Mouse (Mus musculus): ENCODE data around the gene Apoc2. TPM values are rescaled to one million over a fixed set of nuclear protein-coding genes. Genes with fewer than 3 reads are reported as not detected.

Gene Apoc2
- polyA plus RNA-seq, 1 experiment from 2014 or later: 33.3 TPM

GRCm38 (mm10) chr7:19710650-19711049 is 32.9 kb upstream of the Apoc2 start:
- peaks cover 46% of the 10 kb centered on the region; the same call in 1 of the 2 replicates for H3K36me3 ChIP-seq (ENCODE audit: inconsistent target)
- 97% methylated on average over 10 of the region's 10 CpGs for WGBS (ENCODE audit: missing documents)
- H3K79me2 ChIP-seq (ENCODE audit: inconsistent target): peaks cover 17% of the 10 kb centered on the region
- H3K4me3 ChIP-seq (ENCODE audit: inconsistent target): no peak overlapping the region
- H3K27ac ChIP-seq: no peak overlapping the region

GRCm38 (mm10) chr7:19705271-19705670 is 27.5 kb upstream of the Apoc2 start:
- WGBS (ENCODE audit: missing documents): 96% methylated on average over 7 of the region's 7 CpGs
- Histone ChIP-seq H3K79me2 (ENCODE audit: inconsistent target) (no peaks in the 10 kb centered on the region; the same call in 1 of the 2 replicates), H3K36me3 (ENCODE audit: inconsistent target) (peaks cover 28% of the 10 kb centered on the region; the same call in 1 of the 2 replicates), H3K4me3 (ENCODE audit: inconsistent target) (no peak overlapping the region), H3K27ac (no peak overlapping the region)

GRCm38 (mm10) chr7:19704475-19704874 is 26.7 kb upstream of the Apoc2 start:
- peaks cover 21% of the 10 kb centered on the region; the same call in 1 of the 2 replicates for H3K36me3 ChIP-seq (ENCODE audit: inconsistent target)
- no peak overlapping the region for H3K4me3 ChIP-seq (ENCODE audit: inconsistent target)
- no peaks in the 10 kb centered on the region; the same call in 1 of the 2 replicates for H3K79me2 ChIP-seq (ENCODE audit: inconsistent target)
- 95% methylated on average over 4 of the region's 4 CpGs for WGBS (ENCODE audit: missing documents)
- no peak overlapping the region for H3K27ac ChIP-seq

- Histone ChIP-seq H3K36me3 (ENCODE audit: inconsistent target) (peaks cover 10% of the 10 kb centered on the region; the same call in 1 of the 2 replicates), H3K4me3 (ENCODE audit: inconsistent target) (no peak overlapping the region), H3K27ac (no peak overlapping the region), H3K79me2 (ENCODE audit: inconsistent target) (peaks cover 9% of the 10 kb centered on the region; the same call in 1 of the 2 replicates)
- 94% methylated on average over 16 of the region's 16 CpGs for WGBS (ENCODE audit: missing documents)
Measured at GRCm38 (mm10) chr7:19702859-19703555, 25.3 kb upstream of the Apoc2 start.

GRCm38 (mm10) chr7:19701069-19701761 is 23.5 kb upstream of the Apoc2 start:
- H3K79me2 ChIP-seq (ENCODE audit: inconsistent target): peaks cover 25% of the 10 kb centered on the region; the same call in 1 of the 2 replicates
- 47% methylated on average over 20 of the region's 22 CpGs for WGBS (ENCODE audit: missing documents)
- H3K27ac ChIP-seq: peak overlapping the region; percentile 72
- H3K36me3 ChIP-seq (ENCODE audit: inconsistent target): peaks cover 2% of the 10 kb centered on the region; the same call in 1 of the 2 replicates
- no peak overlapping the region for H3K4me3 ChIP-seq (ENCODE audit: inconsistent target)

DNA sequence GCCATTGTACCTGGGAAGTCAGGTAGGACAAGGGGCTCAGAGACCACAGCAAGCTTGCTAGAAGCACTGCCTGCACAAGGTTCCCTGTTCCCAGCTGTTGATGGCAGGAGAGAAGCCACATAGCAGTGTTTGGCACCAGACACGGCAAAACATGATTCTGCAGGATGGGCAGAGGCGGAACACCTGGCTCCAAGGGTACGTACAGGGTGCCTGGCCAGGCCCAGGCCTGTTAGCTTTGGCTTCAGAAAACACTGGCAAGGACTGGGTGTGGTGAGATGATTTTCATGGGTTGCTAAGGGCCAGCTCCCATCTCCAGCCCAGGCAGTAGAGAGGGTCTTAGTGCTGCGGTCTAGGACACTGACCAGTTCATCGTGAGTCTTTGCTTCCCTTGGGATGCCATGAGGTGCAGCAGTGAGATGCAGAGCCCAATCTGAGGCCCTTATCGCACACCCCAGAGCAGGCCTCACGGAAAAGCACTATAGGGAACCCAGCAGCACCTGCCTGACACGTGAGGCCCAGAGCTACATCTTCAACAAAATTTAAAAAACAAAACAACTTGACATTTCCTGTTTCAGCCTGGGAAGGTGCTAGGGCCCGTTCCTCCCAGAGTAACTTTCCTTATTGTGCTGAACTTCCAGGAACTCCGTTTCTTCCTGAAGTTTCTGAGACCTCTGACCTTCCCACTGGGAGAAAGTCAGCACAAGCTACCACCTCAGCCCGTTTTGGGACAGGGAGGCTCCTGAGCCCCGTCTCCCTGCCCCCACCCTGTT is 22.7 kb upstream of the Apoc2 start:
- H3K4me3 ChIP-seq (ENCODE audit: inconsistent target): no peak overlapping the region
- peak overlapping the region; percentile 72 for H3K27ac ChIP-seq
- peaks cover 30% of the 10 kb centered on the region; the same call in 1 of the 2 replicates for H3K79me2 ChIP-seq (ENCODE audit: inconsistent target)
- peaks cover 4% of the 10 kb centered on the region; the same call in 1 of the 2 replicates for H3K36me3 ChIP-seq (ENCODE audit: inconsistent target)
- 75% methylated on average over 12 of the region's 12 CpGs for WGBS (ENCODE audit: missing documents)

DNA sequence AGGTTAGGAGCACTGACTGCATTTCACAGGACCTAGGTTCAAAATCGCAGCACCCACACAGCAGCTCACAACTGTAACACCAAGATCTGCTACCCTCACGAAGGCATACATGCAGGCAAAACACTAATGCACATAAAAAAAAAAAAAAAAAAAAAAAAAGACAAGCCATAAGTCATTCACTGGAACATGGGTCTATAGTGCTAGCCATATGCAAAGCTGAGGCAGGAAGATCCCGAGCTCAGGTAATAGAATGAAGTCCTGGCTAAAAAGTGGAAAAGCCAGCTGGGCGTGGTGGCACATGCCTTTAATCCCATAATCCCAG is 22.0 kb upstream of the Apoc2 start:
- Histone ChIP-seq H3K36me3 (ENCODE audit: inconsistent target) (peaks cover 4% of the 10 kb centered on the region; the same call in 1 of the 2 replicates), H3K27ac (peak overlapping the region; percentile 72), H3K79me2 (ENCODE audit: inconsistent target) (peaks cover 30% of the 10 kb centered on the region; the same call in 1 of the 2 replicates), H3K4me3 (ENCODE audit: inconsistent target) (no peak overlapping the region)
- WGBS (ENCODE audit: missing documents): 43% methylated on average over 4 of the region's 4 CpGs

GRCm38 (mm10) chr7:19698907-19699826 is 21.4 kb upstream of the Apoc2 start, which contains the start of gene Apoe:
Apoe (minus strand) TSS chr7:19699188.
- Histone ChIP-seq H3K27ac (peak within 1 kb of the TSS; percentile 72), H3K79me2 (ENCODE audit: inconsistent target) (peaks cover 30% of the 10 kb centered on the region; the same call in 1 of the 2 replicates), H3K4me3 (ENCODE audit: inconsistent target) (peak within 1 kb of the TSS; percentile 21), H3K36me3 (ENCODE audit: inconsistent target) (peaks cover 4% of the 10 kb centered on the region; the same call in 1 of the 2 replicates)
- WGBS (ENCODE audit: missing documents): 15% methylated on average over 19 of the region's 20 CpGs

GRCm38 (mm10) chr7:19697949-19698906 is 20.5 kb upstream of the Apoc2 start:
- WGBS (ENCODE audit: missing documents): 34% methylated on average over 28 of the region's 28 CpGs
- H3K79me2 ChIP-seq (ENCODE audit: inconsistent target): peaks cover 30% of the 10 kb centered on the region; the same call in 1 of the 2 replicates
- H3K4me3 ChIP-seq (ENCODE audit: inconsistent target): peak overlapping the region; percentile 21
- H3K27ac ChIP-seq: peak overlapping the region; percentile 72
- peaks cover 4% of the 10 kb centered on the region; the same call in 1 of the 2 replicates for H3K36me3 ChIP-seq (ENCODE audit: inconsistent target)

- WGBS (ENCODE audit: missing documents): 95% methylated on average over 34 of the region's 34 CpGs
- H3K79me2 ChIP-seq (ENCODE audit: inconsistent target): peaks cover 30% of the 10 kb centered on the region; the same call in 1 of the 2 replicates
- H3K27ac ChIP-seq: no peak overlapping the region
- no peak overlapping the region for H3K4me3 ChIP-seq (ENCODE audit: inconsistent target)
- H3K36me3 ChIP-seq (ENCODE audit: inconsistent target): peaks cover 4% of the 10 kb centered on the region; the same call in 1 of the 2 replicates
Measured at GRCm38 (mm10) chr7:19696336-19696873, 18.7 kb upstream of the Apoc2 start.

DNA sequence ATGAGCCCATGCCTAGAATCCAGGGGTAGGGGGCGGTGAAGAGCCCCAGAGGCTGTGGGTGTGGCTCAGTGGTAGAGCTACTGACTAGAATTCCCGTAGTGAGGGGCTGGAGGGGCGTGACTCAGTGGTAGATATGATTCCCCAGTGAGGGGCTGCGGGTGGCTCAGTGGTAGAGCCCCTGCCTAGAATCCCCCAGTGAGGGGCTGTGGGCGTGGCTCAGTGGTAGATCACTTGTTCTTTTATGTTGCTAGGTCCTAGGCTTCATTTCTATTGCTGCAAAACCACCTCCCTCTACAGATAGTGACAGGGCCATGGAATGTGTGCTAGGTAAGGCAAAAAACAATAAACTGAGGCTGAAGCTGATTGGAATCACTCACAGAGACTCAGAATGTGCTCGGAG is 18.1 kb upstream of the Apoc2 start:
- WGBS (ENCODE audit: missing documents): 92% methylated on average over 6 of the region's 6 CpGs
- peak overlapping the region; percentile 55; the same call in 1 of the 2 replicates for H3K27ac ChIP-seq
- peaks cover 4% of the 10 kb centered on the region; the same call in 1 of the 2 replicates for H3K36me3 ChIP-seq (ENCODE audit: inconsistent target)
- H3K79me2 ChIP-seq (ENCODE audit: inconsistent target): peaks cover 30% of the 10 kb centered on the region; the same call in 1 of the 2 replicates
- H3K4me3 ChIP-seq (ENCODE audit: inconsistent target): no peak overlapping the region

DNA sequence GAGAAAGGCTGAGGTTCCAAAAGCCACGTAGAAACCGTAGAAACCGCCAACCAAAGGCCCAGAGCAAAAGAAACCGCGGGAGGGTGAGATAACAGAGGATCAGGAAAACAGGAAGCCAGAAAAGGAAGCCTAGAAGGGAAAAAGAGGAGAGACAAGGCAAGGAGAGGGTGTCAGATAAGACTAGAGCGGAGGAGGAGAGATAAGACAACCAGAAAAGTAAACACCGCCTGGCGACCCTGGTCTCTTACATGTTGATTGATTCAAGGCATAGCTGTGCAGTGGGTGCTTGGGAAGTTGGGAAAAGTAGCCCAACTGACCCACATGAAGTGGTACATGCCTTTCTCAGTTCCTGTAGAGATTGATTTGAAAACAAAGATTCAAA is 17.5 kb upstream of the Apoc2 start:
- H3K36me3 ChIP-seq (ENCODE audit: inconsistent target): peaks cover 4% of the 10 kb centered on the region; the same call in 1 of the 2 replicates
- peaks cover 30% of the 10 kb centered on the region; the same call in 1 of the 2 replicates for H3K79me2 ChIP-seq (ENCODE audit: inconsistent target)
- H3K27ac ChIP-seq: peak overlapping the region; percentile 55
- H3K4me3 ChIP-seq (ENCODE audit: inconsistent target): no peak overlapping the region
- 30% methylated on average over 8 of the region's 8 CpGs for WGBS (ENCODE audit: missing documents)
